Mouse (Mus musculus): ENCODE measurements at regions not wholly inside any gene's neighbourhood (a gene's known extent, or its start where the extent isn't known, plus 50 kb on each side); places are given as distances from the start of the nearest gene placed in this dataset.

DNA sequence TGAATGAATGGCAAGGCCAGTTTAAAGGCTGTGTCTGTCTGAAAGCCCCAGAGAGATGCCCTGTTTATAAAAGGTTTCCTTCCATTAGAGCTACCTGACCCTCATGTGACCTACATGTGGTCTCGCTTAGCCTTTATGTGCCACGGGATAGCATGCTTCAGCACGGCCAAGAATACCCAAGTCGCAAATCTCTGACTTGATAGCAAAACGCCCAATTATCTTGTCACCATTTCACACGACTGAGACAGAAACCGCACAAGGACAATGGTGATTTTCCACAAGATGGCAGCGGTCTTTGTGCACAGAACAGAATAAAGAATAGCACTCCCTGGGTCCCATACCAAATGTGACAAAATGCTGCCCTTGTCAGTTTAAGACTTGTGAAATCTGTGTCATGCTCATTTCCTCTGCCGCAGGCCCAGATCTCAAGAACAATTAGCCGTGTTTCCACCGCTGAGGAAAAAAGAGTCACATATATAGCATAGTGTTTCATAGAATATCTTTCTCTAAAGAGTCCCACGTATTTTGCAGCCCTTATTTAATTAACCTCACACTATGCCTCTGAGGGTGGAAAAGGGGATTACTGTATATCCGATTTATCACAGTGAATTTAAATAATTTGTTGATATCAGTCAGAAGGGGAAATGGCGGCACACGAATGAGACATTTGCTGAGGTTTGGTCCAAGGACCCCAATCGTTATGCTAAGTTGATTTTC is 118.3 kb upstream of the Cwc22 start:
- 70% methylated on average over 16 of the region's 16 CpGs for WGBS
- H3K36me3 ChIP-seq (ENCODE audit: insufficient read depth, low read length) = no peaks in the 10 kb centered on the region
- H3K27me3 ChIP-seq (replicated peaks; ENCODE audit: insufficient read depth, low read length) = no peaks in the 10 kb centered on the region
- H3K4me3 ChIP-seq (ENCODE audit: low read depth, low read length) = no peak overlapping the region
- no peak for ATAC-seq
- no peaks in the 10 kb centered on the region for H3K9me3 ChIP-seq (ENCODE audit: low read length)
- no peak overlapping the region for H3K9ac ChIP-seq (replicated peaks; ENCODE audit: low read depth)
- no peaks in the 10 kb centered on the region for H3K4me1 ChIP-seq (ENCODE audit: insufficient read depth, low read depth, low read length)
- no peak overlapping the region for H3K4me2 ChIP-seq (replicated peaks; ENCODE audit: low read depth, low read length)
- no peak for DNase-seq (ENCODE audit: low spot score)
- TF ChIP-seq CTCF (IDR thresholded peaks at IDR 0.05) = no peak
- no peak for TF ChIP-seq EP300 (IDR thresholded peaks at IDR 0.05)
- H3K27ac ChIP-seq (ENCODE audit: low read length) = no peak overlapping the region

DNA sequence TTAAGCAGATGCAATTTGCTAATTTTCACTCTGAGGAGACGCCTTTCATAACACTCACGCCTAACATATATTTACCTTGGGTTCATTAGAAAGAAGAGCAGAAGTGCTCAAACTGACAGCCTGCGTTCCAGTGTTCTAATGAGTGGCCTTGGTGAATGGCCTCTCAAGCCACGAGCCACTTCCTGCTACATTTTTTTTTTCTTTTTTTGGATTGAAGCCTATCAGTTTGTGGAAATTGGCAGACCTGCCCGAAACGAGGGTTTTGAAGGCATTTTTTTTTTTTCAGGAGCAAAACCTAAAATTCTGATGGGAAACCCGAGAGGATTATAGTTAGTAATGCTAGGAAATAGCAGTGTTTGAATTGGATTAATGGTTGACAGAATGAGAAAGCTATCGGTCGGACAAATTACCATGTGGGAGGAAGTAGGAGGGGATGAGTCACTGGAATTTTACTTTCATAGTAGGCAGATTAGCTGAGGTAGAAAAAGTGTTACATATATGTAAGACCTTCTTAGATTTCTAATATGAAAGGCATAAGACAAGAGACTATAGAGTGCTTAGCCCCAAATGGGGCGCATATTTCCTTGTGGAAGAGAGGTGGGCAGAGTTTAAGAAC is 113.7 kb upstream of the Cwc22 start:
- TF ChIP-seq EP300 (IDR thresholded peaks at IDR 0.05) (peak; percentile 24; the same call in 1 of the 2 replicates), CTCF (IDR thresholded peaks at IDR 0.05) (no peak)
- Histone ChIP-seq H3K9ac (replicated peaks; ENCODE audit: low read depth) (no peak overlapping the region), H3K27me3 (replicated peaks; ENCODE audit: insufficient read depth, low read length) (no peaks in the 10 kb centered on the region), H3K4me3 (ENCODE audit: low read depth, low read length) (0 out of 2 replicates have a peak overlapping the region, but pooled peaks have one; percentile 12), H3K4me1 (ENCODE audit: insufficient read depth, low read depth, low read length) (no peaks in the 10 kb centered on the region), H3K4me2 (replicated peaks; ENCODE audit: low read depth, low read length) (peak overlapping the region; percentile 44), H3K36me3 (ENCODE audit: insufficient read depth, low read length) (no peaks in the 10 kb centered on the region), H3K27ac (ENCODE audit: low read length) (0 out of 2 replicates have a peak overlapping the region, but pooled peaks have one; percentile 2), H3K9me3 (ENCODE audit: low read length) (no peaks in the 10 kb centered on the region)
- DNase-seq (ENCODE audit: low spot score) = peak; percentile 71
- peak; percentile 41 for ATAC-seq
- 26% methylated on average over 10 of the region's 10 CpGs for WGBS

DNA sequence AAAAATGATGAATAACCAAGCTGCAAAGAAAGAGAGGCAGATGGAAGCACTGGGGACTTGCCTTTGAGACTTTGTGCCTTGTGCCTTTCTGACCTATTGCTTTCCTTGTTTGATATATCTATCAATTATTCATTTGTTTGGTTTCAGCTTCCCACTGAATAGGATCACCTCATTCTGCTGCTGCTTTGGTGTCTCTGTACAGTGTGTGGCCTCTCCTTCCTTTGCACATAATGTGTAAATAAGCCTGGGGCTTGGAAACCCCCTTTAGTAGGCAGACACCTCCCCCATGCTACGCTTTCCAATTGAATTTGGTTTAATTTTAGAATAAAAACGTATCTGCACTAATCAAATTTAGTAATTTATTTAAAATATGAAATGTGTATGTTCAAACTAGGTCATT is 112.8 kb upstream of the Cwc22 start:
- Histone ChIP-seq H3K4me2 (replicated peaks; ENCODE audit: low read depth, low read length) (no peak overlapping the region), H3K9me3 (ENCODE audit: low read length) (no peaks in the 10 kb centered on the region), H3K36me3 (ENCODE audit: insufficient read depth, low read length) (no peaks in the 10 kb centered on the region), H3K27me3 (replicated peaks; ENCODE audit: insufficient read depth, low read length) (no peaks in the 10 kb centered on the region), H3K9ac (replicated peaks; ENCODE audit: low read depth) (no peak overlapping the region), H3K4me3 (ENCODE audit: low read depth, low read length) (no peak overlapping the region), H3K27ac (ENCODE audit: low read length) (no peak overlapping the region), H3K4me1 (ENCODE audit: insufficient read depth, low read depth, low read length) (no peaks in the 10 kb centered on the region)
- WGBS = 73% methylated on average over 2 of the region's 2 CpGs
- TF ChIP-seq CTCF (IDR thresholded peaks at IDR 0.05) = no peak
- ATAC-seq (no peak), DNase-seq (ENCODE audit: low spot score) (no peak)

DNA sequence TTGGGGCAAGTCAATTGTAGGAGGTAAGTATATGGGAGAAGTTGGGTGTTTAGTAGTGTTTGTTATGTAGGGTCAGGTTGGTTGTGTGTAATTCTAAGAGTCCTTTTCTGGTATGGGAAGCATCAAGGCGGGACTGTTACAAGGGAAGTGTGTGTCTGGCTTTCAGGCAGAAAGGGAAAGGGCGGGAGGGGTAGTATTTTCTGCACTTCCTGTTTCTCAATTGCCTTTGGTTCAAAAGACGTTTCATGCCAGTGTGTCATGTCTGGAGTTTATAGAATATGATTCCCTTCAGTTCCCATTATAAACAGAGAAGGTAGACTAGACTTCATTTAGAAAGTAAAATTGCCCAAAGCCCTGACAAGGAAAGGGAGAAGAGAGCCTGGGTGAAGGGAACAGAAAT is 107.7 kb upstream of the Cwc22 start:
- Histone ChIP-seq H3K4me1 (ENCODE audit: insufficient read depth, low read depth, low read length) (peaks cover 3% of the 10 kb centered on the region), H3K4me2 (replicated peaks; ENCODE audit: low read depth, low read length) (no peak overlapping the region), H3K4me3 (ENCODE audit: low read depth, low read length) (no peak overlapping the region), H3K27me3 (replicated peaks; ENCODE audit: insufficient read depth, low read length) (no peaks in the 10 kb centered on the region), H3K36me3 (ENCODE audit: insufficient read depth, low read length) (no peaks in the 10 kb centered on the region), H3K27ac (ENCODE audit: low read length) (no peak overlapping the region), H3K9ac (replicated peaks; ENCODE audit: low read depth) (no peak overlapping the region), H3K9me3 (ENCODE audit: low read length) (no peaks in the 10 kb centered on the region)
- 56% methylated on average over 3 of the region's 3 CpGs for WGBS
- DNase-seq (ENCODE audit: low spot score) (peak; percentile 35), ATAC-seq (no peak)
- TF ChIP-seq EP300 (IDR thresholded peaks at IDR 0.05) = no peak
- no peak for TF ChIP-seq CTCF (IDR thresholded peaks at IDR 0.05)

DNA sequence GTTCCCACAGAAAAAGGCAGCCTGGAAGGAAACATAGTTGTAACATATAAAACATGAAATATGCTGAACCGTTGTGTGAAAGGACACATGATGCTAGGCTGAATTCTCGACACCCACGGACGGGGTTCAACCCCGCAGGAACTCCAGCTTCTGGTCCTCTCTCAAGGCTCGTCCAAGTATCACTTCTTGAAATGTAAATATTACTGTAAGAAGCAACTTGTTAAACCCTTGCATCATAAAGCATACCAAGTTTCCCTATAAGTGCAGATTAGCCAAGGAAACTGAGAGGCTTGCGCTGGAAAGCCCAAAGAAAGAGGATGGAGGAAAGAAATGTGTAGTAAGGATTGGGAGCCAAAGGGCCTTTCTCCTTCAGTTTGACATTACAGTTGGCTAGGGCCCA is 104.4 kb upstream of the Cwc22 start:
- Histone ChIP-seq H3K9ac (replicated peaks; ENCODE audit: low read depth) (no peak overlapping the region), H3K4me3 (ENCODE audit: low read depth, low read length) (no peak overlapping the region), H3K27me3 (replicated peaks; ENCODE audit: insufficient read depth, low read length) (no peaks in the 10 kb centered on the region), H3K9me3 (ENCODE audit: low read length) (no peaks in the 10 kb centered on the region), H3K4me2 (replicated peaks; ENCODE audit: low read depth, low read length) (no peak overlapping the region), H3K4me1 (ENCODE audit: insufficient read depth, low read depth, low read length) (peaks cover 7% of the 10 kb centered on the region), H3K27ac (ENCODE audit: low read length) (no peak overlapping the region), H3K36me3 (ENCODE audit: insufficient read depth, low read length) (no peaks in the 10 kb centered on the region)
- WGBS = 39% methylated on average over 7 of the region's 7 CpGs
- peak; percentile 61 for DNase-seq (ENCODE audit: low spot score)
- ATAC-seq = peak; percentile 32; the same call in 1 of the 2 replicates
- no peak for TF ChIP-seq EP300 (IDR thresholded peaks at IDR 0.05)
- no peak for TF ChIP-seq CTCF (IDR thresholded peaks at IDR 0.05)

DNA sequence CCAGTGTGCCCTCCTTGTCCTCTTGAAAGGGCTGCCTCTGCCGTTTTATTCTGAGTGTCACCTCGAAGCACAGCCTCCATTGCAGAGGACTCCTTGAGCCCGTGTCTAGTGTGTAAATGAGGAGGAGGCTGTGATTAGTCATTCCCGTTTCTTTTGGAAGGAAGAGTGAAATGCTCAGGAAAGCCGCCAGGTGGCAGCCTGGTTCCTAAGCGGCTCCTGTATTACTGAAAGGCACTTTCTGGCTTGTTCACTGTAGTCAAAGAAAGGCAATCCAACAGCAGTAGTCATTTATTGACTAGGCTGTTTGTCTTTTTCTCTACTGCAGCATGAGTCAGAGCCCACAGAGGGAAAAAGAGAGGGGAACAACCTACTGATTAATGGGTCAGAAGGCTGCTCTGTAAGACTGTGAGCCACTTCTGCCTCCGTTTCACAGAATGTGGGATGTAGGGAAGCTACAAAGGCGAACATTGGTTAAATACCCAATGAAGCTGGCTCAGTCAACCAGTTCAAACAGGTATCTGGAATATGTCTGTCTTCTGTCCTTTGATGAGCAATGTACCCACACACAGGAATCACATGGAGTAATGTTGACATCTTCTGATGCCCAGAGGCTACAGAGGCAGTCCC is 103.2 kb upstream of the Cwc22 start:
- DNase-seq (ENCODE audit: low spot score) (peak; percentile 95), ATAC-seq (peak; percentile 89)
- WGBS = 15% methylated on average over 8 of the region's 8 CpGs
- Histone ChIP-seq H3K4me3 (ENCODE audit: low read depth, low read length) (peak overlapping the region; percentile 8; the same call in 1 of the 2 replicates), H3K4me2 (replicated peaks; ENCODE audit: low read depth, low read length) (peak overlapping the region; percentile 57), H3K27me3 (replicated peaks; ENCODE audit: insufficient read depth, low read length) (no peaks in the 10 kb centered on the region), H3K9me3 (ENCODE audit: low read length) (no peaks in the 10 kb centered on the region), H3K9ac (replicated peaks; ENCODE audit: low read depth) (no peak overlapping the region), H3K27ac (ENCODE audit: low read length) (no peak overlapping the region), H3K4me1 (ENCODE audit: insufficient read depth, low read depth, low read length) (peaks cover 7% of the 10 kb centered on the region), H3K36me3 (ENCODE audit: insufficient read depth, low read length) (no peaks in the 10 kb centered on the region)
- TF ChIP-seq EP300 (IDR thresholded peaks at IDR 0.05) (no peak), CTCF (IDR thresholded peaks at IDR 0.05) (peak; percentile 89)

Data from lung, postnatal 0 days (tissue).